Mouse (Mus musculus): ENCODE measurements around the gene Mptx1.
"Not testable (repeated sequence)": the region's sequence is repeated elsewhere in the genome, so short reads cannot be mapped to it uniquely, and the experiment has no call there.

Mptx1 gene

GRCm38 (mm10) chr1:174330218-174330617 lies at the start of gene Mptx1:
Mptx1 (plus strand) TSS chr1:174330518.
- no peak for DNase-seq

DNA sequence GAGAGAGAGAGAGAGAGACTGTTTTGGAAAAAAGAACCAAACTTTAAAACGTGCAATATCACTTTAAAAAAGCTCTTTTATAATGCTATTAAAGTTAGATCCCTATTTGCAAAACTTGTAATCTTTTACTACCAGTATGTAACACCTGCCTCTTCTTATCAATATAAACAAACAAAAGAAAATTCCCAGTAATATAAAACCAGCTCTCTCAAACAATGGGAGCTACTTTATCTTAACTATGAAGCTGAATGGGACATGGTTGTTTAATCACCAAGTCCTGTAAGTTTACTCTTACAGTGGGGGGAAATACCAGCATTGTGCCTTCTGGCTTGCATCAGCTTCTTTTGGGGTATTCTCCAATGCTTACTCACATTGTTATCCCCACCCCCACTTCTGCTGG lies 27.2 kb upstream of the Mptx1 start:
- DNase-seq, result no peak

- no peak for DNase-seq
Measured at GRCm38 (mm10) chr1:174317308-174317707, 13.0 kb upstream of the Mptx1 start.

DNA sequence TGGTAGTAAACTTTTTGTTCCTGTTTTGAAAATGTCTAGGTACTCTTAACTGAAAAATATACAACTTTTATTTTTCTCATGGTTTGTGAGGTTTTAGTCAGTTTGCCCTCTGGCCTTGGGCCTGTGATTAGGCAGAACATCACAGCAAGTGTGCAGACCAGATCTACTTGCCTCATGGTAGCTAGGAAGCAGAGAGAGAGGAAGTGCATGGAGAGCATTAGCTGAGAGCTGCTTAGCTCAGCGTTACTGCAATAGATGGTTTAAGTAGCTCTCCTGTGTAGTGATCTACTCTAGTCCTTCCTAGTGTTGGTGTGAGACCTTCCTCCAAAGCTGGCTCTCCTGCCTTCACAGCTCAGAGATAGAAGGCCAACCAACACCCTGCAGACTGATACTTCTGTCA lies 23.3 kb downstream of the Mptx1 start:
- DNase-seq, result not testable (repeated sequence)

DNA sequence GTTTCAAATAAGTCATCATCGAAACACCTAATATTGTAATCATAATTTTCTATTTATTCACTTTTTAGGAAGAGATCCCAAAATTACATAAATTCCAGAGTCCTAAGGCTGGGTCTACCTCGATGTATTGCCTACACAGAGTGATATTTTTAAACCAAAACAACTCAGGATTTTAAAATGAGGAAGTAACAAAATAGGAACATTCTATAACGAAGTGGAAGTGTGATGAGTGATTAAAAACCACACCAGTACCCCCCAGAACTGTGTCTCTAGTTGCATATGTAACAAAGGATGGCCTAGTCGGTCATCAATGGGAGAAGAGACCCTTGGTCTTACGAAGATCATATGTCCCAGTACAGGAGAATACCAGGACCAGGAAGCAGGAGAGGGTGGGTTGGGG lies 24.3 kb downstream of the Mptx1 start:
- no peak for DNase-seq

GRCm38 (mm10) chr1:174364882-174365451 lies 34.6 kb downstream of the Mptx1 start, which contains the start of gene Olfr417:
Olfr417 (plus strand) TSS chr1:174365122.
- DNase-seq, result no peak

DNA sequence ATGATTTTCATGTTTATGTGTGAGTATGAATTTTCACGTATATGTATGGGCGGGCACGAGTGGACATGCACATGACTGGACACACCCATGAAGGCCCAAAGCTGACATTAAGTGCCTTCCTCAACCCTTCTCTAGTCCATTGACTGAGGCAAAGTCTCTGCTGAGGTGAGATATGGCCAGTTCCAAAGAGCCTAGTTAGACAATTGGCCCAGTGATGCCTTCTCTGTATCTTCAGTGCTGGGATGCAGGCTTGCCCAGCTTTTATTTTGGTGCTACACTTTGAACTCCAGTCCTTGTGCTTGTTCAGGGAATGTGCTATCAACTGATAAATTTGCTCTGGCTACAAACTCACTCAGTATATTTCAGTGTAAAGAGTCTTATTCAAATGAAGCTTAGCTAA lies 43.5 kb downstream of the Mptx1 start:
- DNase-seq, result no peak
